Mouse (Mus musculus): Measurements from ENCODE around the gene Arih1. TPM values are rescaled to one million over a fixed set of nuclear protein-coding genes. Genes with fewer than 3 reads are reported as not detected.

Arih1 gene
- polyA plus RNA-seq, 1 experiment from 2014 or later = 14.0 TPM

- H3K4me1 ChIP-seq = peaks cover 8% of the 10 kb centered on the region
- H3K4me3 ChIP-seq = no peak overlapping the region
- no peaks in the 10 kb centered on the region for H3K9me3 ChIP-seq
- WGBS = 26% methylated on average over 4 of the region's 4 CpGs
- H3K27me3 ChIP-seq (replicated peaks) = no peaks in the 10 kb centered on the region
- no peak overlapping the region for H3K27ac ChIP-seq (replicated peaks)
- no peak overlapping the region for H3K9ac ChIP-seq
- ATAC-seq (ENCODE audit: extremely low read depth, insufficient number of reproducible peaks, low FRiP score, low TSS enrichment) = no peak
- H3K36me3 ChIP-seq = no peaks in the 10 kb centered on the region
- no peak overlapping the region for H3K4me2 ChIP-seq
Observed at GRCm38 (mm10) chr9:59512381-59512780, 26.0 kb upstream of the Arih1 start.

DNA sequence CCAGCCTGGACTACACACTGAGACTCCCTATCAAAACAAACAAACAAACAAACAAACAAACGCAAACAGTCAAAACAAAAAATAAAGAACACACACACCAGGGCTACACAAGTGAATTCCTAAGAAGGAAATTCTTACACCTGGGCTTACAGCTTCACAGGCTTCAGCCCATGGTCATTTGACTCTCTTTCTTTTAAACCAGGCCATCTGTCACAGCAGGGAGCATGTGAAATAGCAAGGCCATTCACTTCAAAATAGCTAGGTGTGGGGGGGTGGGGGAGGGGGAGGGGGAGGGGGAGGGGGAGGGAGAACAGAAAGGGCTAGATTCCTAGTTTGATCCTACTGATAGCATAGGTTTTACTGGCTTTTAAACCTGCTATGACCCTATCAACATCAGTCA, 21.7 kb upstream of the Arih1 start:
- H3K27me3 ChIP-seq (replicated peaks) = no peaks in the 10 kb centered on the region
- 38% methylated on average over 1 of the region's 1 CpGs for WGBS
- no peaks in the 10 kb centered on the region for H3K36me3 ChIP-seq
- no peak for ATAC-seq (ENCODE audit: extremely low read depth, insufficient number of reproducible peaks, low FRiP score, low TSS enrichment)
- no peak overlapping the region for H3K27ac ChIP-seq (replicated peaks)
- no peaks in the 10 kb centered on the region for H3K4me1 ChIP-seq
- H3K9me3 ChIP-seq = no peaks in the 10 kb centered on the region
- no peak overlapping the region for H3K4me2 ChIP-seq
- no peak overlapping the region for H3K9ac ChIP-seq
- H3K4me3 ChIP-seq = no peak overlapping the region

DNA sequence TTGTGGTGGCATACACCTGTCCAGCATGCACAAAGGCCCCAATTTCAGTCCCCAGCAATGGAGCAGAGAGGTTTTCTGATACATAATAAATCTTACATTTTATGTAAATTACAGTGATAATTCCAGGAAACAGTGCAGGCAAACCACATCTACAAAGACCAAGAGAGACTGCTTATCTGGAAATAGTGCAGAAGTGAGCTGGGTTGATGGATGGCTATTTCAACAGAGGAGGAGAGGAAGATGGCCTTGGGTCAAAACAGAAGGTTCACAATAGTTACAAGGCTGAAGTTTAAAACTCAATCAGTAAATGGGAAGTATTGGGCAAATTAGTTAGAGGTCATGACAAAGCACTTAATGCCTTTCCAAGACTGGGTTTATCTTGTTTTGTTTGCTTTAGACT, 913 bp upstream of the Arih1 start:
- peaks cover 25% of the 10 kb centered on the region for H3K4me1 ChIP-seq
- H3K9ac ChIP-seq = peak overlapping the region; percentile 95
- H3K4me3 ChIP-seq = peak overlapping the region; percentile 99
- peak overlapping the region; percentile 95 for H3K4me2 ChIP-seq
- H3K9me3 ChIP-seq = no peaks in the 10 kb centered on the region
- no peaks in the 10 kb centered on the region for H3K27me3 ChIP-seq (replicated peaks)
- H3K36me3 ChIP-seq = no peaks in the 10 kb centered on the region; the same call in 1 of the 2 replicates
- H3K27ac ChIP-seq (replicated peaks) = peak overlapping the region; percentile 98
- ATAC-seq (ENCODE audit: extremely low read depth, insufficient number of reproducible peaks, low FRiP score, low TSS enrichment) = no peak

- peak; percentile 67 for ATAC-seq (ENCODE audit: extremely low read depth, insufficient number of reproducible peaks, low FRiP score, low TSS enrichment)
- WGBS = under 1% methylated on average over 51 of the region's 71 CpGs
- H3K9me3 ChIP-seq = no peaks in the 10 kb centered on the region
- peak overlapping the region; percentile 95 for H3K4me2 ChIP-seq
- H3K27ac ChIP-seq (replicated peaks) = peak overlapping the region; percentile 98
- H3K4me1 ChIP-seq = peaks cover 33% of the 10 kb centered on the region
- peak overlapping the region; percentile 95 for H3K9ac ChIP-seq
- no peaks in the 10 kb centered on the region; the same call in 1 of the 2 replicates for H3K36me3 ChIP-seq
- no peaks in the 10 kb centered on the region for H3K27me3 ChIP-seq (replicated peaks)
- peak overlapping the region; percentile 99 for H3K4me3 ChIP-seq
Observed at GRCm38 (mm10) chr9:59486076-59486518, 321 bp downstream of the Arih1 start.

- H3K9ac ChIP-seq = peak overlapping the region; percentile 95
- H3K27ac ChIP-seq (replicated peaks) = peak overlapping the region; percentile 98
- 1% methylated on average over 29 of the region's 34 CpGs for WGBS
- no peaks in the 10 kb centered on the region; the same call in 1 of the 2 replicates for H3K36me3 ChIP-seq
- H3K4me3 ChIP-seq = peak overlapping the region; percentile 99
- H3K9me3 ChIP-seq = no peaks in the 10 kb centered on the region
- peaks cover 38% of the 10 kb centered on the region for H3K4me1 ChIP-seq
- H3K27me3 ChIP-seq (replicated peaks) = no peaks in the 10 kb centered on the region
- peak; percentile 51; the same call in 1 of the 2 replicates for ATAC-seq (ENCODE audit: extremely low read depth, insufficient number of reproducible peaks, low FRiP score, low TSS enrichment)
- H3K4me2 ChIP-seq = peak overlapping the region; percentile 95
Observed at GRCm38 (mm10) chr9:59485511-59486075, 825 bp downstream of the Arih1 start.

- peak overlapping the region; percentile 95 for H3K4me2 ChIP-seq
- no peaks in the 10 kb centered on the region for H3K9me3 ChIP-seq
- peaks cover 42% of the 10 kb centered on the region for H3K4me1 ChIP-seq
- ATAC-seq (ENCODE audit: extremely low read depth, insufficient number of reproducible peaks, low FRiP score, low TSS enrichment) = no peak
- peak overlapping the region; percentile 98 for H3K27ac ChIP-seq (replicated peaks)
- H3K36me3 ChIP-seq = peaks cover 3% of the 10 kb centered on the region; the same call in 1 of the 2 replicates
- peak overlapping the region; percentile 99 for H3K4me3 ChIP-seq
- peak overlapping the region; percentile 95 for H3K9ac ChIP-seq
- WGBS = 5% methylated on average over 7 of the region's 7 CpGs
- no peaks in the 10 kb centered on the region for H3K27me3 ChIP-seq (replicated peaks)
Observed at GRCm38 (mm10) chr9:59484760-59485159, 1.7 kb downstream of the Arih1 start.

DNA sequence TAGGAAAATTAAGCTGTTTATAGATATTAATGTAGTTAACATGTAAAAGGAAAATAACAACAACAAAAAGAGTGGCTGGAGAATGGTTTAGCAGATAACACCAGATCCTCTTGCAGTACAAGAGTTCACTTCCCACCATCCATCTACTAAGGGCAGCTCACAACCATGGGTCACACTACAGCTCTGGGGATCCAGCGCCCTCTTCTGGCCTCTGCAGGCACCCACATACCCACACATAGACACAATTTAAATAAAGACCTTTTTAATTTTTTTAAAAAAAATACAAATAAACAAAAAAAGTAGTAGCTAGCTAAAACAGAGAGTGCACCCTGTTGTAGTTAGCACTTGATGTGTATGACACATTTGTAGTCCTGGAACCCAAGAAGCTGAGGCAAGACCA, 4.0 kb downstream of the Arih1 start:
- H3K4me1 ChIP-seq = peaks cover 55% of the 10 kb centered on the region
- H3K36me3 ChIP-seq = peaks cover 5% of the 10 kb centered on the region
- no peak for ATAC-seq (ENCODE audit: extremely low read depth, insufficient number of reproducible peaks, low FRiP score, low TSS enrichment)
- peak overlapping the region; percentile 42 for H3K4me2 ChIP-seq
- H3K9ac ChIP-seq = no peak overlapping the region
- no peaks in the 10 kb centered on the region for H3K9me3 ChIP-seq
- no peak overlapping the region for H3K27ac ChIP-seq (replicated peaks)
- H3K27me3 ChIP-seq (replicated peaks) = no peaks in the 10 kb centered on the region
- peak overlapping the region; percentile 16; the same call in 1 of the 2 replicates for H3K4me3 ChIP-seq
- WGBS = 17% methylated on average over 1 of the region's 1 CpGs

DNA sequence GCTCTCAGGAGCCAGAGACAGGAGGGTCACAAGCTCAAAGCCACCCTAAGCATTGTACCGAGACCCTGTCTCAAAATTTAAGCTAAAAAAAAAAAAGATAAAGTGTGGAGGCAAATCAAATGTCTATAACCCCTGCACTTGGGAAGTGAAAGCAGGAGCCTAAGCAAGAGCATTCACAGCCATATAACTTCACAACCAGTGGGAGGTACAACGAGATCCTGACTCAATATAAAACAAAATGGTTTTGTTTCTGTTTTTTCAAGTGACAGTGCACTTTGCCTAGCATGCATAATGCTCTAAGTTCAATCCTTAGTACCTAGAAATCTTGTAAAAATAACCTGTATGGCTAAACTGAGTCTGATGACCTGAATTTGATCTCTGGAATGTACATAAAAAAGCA, 9.8 kb downstream of the Arih1 start:
- 88% methylated on average over 2 of the region's 2 CpGs for WGBS
- no peak overlapping the region for H3K27ac ChIP-seq (replicated peaks)
- no peak overlapping the region for H3K4me3 ChIP-seq
- H3K9me3 ChIP-seq = no peaks in the 10 kb centered on the region
- no peak overlapping the region for H3K9ac ChIP-seq
- peaks cover 54% of the 10 kb centered on the region for H3K4me1 ChIP-seq
- ATAC-seq (ENCODE audit: extremely low read depth, insufficient number of reproducible peaks, low FRiP score, low TSS enrichment) = no peak
- H3K4me2 ChIP-seq = no peak overlapping the region
- H3K36me3 ChIP-seq = peaks cover 38% of the 10 kb centered on the region
- no peaks in the 10 kb centered on the region for H3K27me3 ChIP-seq (replicated peaks)

- H3K9me3 ChIP-seq = no peaks in the 10 kb centered on the region
- 90% methylated on average over 1 of the region's 1 CpGs for WGBS
- no peak overlapping the region for H3K27ac ChIP-seq (replicated peaks)
- peaks cover 50% of the 10 kb centered on the region for H3K4me1 ChIP-seq
- H3K4me3 ChIP-seq = no peak overlapping the region
- peaks cover 41% of the 10 kb centered on the region for H3K36me3 ChIP-seq
- no peaks in the 10 kb centered on the region for H3K27me3 ChIP-seq (replicated peaks)
- no peak overlapping the region for H3K9ac ChIP-seq
- ATAC-seq (ENCODE audit: extremely low read depth, insufficient number of reproducible peaks, low FRiP score, low TSS enrichment) = no peak
- H3K4me2 ChIP-seq = no peak overlapping the region
Observed at GRCm38 (mm10) chr9:59474838-59475237, 11.6 kb downstream of the Arih1 start.

DNA sequence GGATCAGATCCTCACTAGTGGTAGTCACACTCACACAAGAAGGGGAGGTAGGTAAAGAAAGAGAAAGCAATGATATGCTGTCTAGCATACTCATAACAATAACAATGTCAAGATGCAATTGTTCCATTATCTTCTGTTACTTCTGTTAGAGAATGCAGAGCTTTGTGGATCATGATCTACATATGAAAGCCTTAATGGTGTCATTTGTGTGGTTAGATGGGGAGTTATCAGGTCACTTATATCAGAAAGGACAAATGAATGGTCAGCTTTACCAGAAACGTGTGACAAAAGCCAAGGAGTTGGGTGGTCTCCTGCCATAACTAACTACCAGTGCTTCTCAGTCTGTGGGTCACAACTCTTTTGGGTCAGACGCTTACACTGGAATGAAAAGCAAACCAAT, 13.2 kb downstream of the Arih1 start:
- no peaks in the 10 kb centered on the region for H3K27me3 ChIP-seq (replicated peaks)
- H3K27ac ChIP-seq (replicated peaks) = no peak overlapping the region
- H3K4me3 ChIP-seq = no peak overlapping the region
- H3K4me2 ChIP-seq = no peak overlapping the region
- peaks cover 39% of the 10 kb centered on the region for H3K36me3 ChIP-seq
- no peaks in the 10 kb centered on the region for H3K9me3 ChIP-seq
- WGBS = 77% methylated on average over 2 of the region's 2 CpGs
- no peak overlapping the region for H3K9ac ChIP-seq
- no peak for ATAC-seq (ENCODE audit: extremely low read depth, insufficient number of reproducible peaks, low FRiP score, low TSS enrichment)
- H3K4me1 ChIP-seq = peaks cover 48% of the 10 kb centered on the region

GRCm38 (mm10) chr9:59469446-59469845, 17.0 kb downstream of the Arih1 start:
- no peak for ATAC-seq (ENCODE audit: extremely low read depth, insufficient number of reproducible peaks, low FRiP score, low TSS enrichment)
- Histone ChIP-seq H3K4me2 (no peak overlapping the region), H3K4me3 (no peak overlapping the region), H3K9me3 (no peaks in the 10 kb centered on the region), H3K27me3 (replicated peaks) (no peaks in the 10 kb centered on the region), H3K9ac (no peak overlapping the region), H3K4me1 (peaks cover 30% of the 10 kb centered on the region), H3K27ac (replicated peaks) (no peak overlapping the region), H3K36me3 (peaks cover 24% of the 10 kb centered on the region)
- 64% methylated on average over 1 of the region's 1 CpGs for WGBS

DNA sequence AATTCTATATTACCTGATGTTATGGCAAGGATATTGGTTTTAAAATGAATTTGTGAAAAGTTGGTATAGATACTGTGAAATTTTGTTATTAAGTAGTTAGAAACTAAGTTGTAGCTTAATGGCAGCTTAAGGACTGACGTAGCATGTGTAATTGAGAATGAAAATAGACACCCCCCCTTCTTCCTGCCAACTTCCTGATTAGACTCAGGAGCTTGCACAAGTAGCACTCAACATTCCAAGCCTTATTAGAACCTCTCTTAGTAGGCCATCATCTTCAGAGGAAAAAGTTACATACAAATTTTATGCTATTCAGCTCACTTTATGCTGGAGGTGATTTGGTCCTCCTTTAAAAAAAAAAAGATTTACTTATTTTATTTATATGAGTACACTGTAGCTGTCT, 22.1 kb downstream of the Arih1 start:
- ATAC-seq (ENCODE audit: extremely low read depth, insufficient number of reproducible peaks, low FRiP score, low TSS enrichment) = no peak
- peaks cover 10% of the 10 kb centered on the region; the same call in 1 of the 2 replicates for H3K36me3 ChIP-seq
- 32% methylated on average over 1 of the region's 1 CpGs for WGBS
- no peak overlapping the region for H3K9ac ChIP-seq
- no peak overlapping the region for H3K27ac ChIP-seq (replicated peaks)
- no peaks in the 10 kb centered on the region for H3K27me3 ChIP-seq (replicated peaks)
- H3K4me3 ChIP-seq = no peak overlapping the region
- no peaks in the 10 kb centered on the region for H3K9me3 ChIP-seq
- H3K4me1 ChIP-seq = peaks cover 30% of the 10 kb centered on the region
- H3K4me2 ChIP-seq = no peak overlapping the region

Data from heart, embryonic 13.5 days (tissue).